1 mouse cellular context compared by ENCODE assay signal in the genomic region with DNA sequence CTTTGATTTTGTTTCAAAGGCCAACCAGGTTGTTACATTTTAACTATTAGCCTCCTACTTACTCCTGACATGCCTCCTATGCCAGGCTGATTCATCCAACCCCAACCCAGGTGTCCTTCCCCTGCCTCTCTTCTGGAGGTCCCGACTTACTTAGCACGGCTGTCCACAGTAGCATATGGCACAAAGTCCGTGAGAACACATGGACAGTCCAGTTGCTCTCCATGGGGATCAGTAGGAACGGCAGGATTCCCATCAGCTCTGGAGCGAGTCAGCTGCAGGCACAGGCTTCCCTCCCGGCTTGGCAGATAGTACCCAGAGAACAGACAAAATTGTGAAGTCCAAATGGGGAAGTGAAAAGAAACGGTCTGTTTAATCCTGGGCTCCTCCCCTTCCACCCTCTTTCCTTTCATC.
TF ChIP-seq lines count a peak whose summit lies in the region.

No protein-coding gene starts in this region.

TF ChIP-seq in CH12.LX, 34 proteins besides CTCF, POLR2A, EP300 and RAD21 (continued from another document):
- 0 out of 2 replicates have a peak, but pooled peaks have one; percentile 28 for TF ChIP-seq TBP (conservative IDR thresholded peaks at IDR 0.05; ENCODE audit: low read depth, low read length)
- peak; percentile 52; the same call in 1 of the 2 replicates for TF ChIP-seq MEF2A (IDR thresholded peaks at IDR 0.05; ENCODE audit: borderline replicate concordance, low read depth, low read length)
- TF ChIP-seq NELFE (IDR thresholded peaks at IDR 0.05; ENCODE audit: low read depth, low read length) = 0 out of 2 replicates have a peak, but pooled peaks have one; percentile 39
- TF ChIP-seq UBTF (IDR thresholded peaks at IDR 0.05; ENCODE audit: low read depth, low read length) = no peak
- TF ChIP-seq ZC3H11A (IDR thresholded peaks at IDR 0.05; ENCODE audit: low read depth, low read length) = no peak
- TF ChIP-seq USF2 (conservative IDR thresholded peaks at IDR 0.05; ENCODE audit: low read depth, low read length) = no peak
- no peak for TF ChIP-seq ZNF384 (IDR thresholded peaks at IDR 0.05; ENCODE audit: low read depth, low read length)
- TF ChIP-seq IRF4 (IDR thresholded peaks at IDR 0.05; ENCODE audit: low read depth, low read length) = peak; percentile 91
- TF ChIP-seq MAX (IDR thresholded peaks at IDR 0.05; ENCODE audit: low read length) = no peak; the same call in 1 of the 2 replicates
- TF ChIP-seq ZKSCAN1 (IDR thresholded peaks at IDR 0.05; ENCODE audit: borderline replicate concordance, low read depth, low read length) = no peak
- TF ChIP-seq JUND (conservative IDR thresholded peaks at IDR 0.05; ENCODE audit: low read depth, low read length) = no peak
- TF ChIP-seq MYC (IDR thresholded peaks at IDR 0.05; ENCODE audit: low read depth, low read length) = no peak
- TF ChIP-seq CHD1 (IDR thresholded peaks at IDR 0.05; ENCODE audit: low read depth, low read length) = no peak
- TF ChIP-seq E2F4 (IDR thresholded peaks at IDR 0.05; ENCODE audit: insufficient replicate concordance, low read depth, low read length) = no peak
- TF ChIP-seq MAZ (IDR thresholded peaks at IDR 0.05; ENCODE audit: low read depth, low read length) = no peak
- peak; percentile 21; the same call in 1 of the 2 replicates for TF ChIP-seq SIN3A (IDR thresholded peaks at IDR 0.05; ENCODE audit: low read length)
- 0 out of 2 replicates have a peak, but pooled peaks have one; percentile 21 for TF ChIP-seq BHLHE40 (IDR thresholded peaks at IDR 0.05; ENCODE audit: low read depth, low read length)
- TF ChIP-seq SMC3 (IDR thresholded peaks at IDR 0.05; ENCODE audit: low read depth, low read length) = peak; percentile 2; the same call in 1 of the 2 replicates
- TF ChIP-seq ZMIZ1 (IDR thresholded peaks at IDR 0.05; ENCODE audit: low read depth, low read length) = no peak
- TF ChIP-seq ELF1 (IDR thresholded peaks at IDR 0.05; ENCODE audit: low read depth, low read length) = no peak
- no peak for TF ChIP-seq PAX5 (IDR thresholded peaks at IDR 0.05; ENCODE audit: low read length)
- TF ChIP-seq KAT2A (IDR thresholded peaks at IDR 0.05; ENCODE audit: insufficient replicate concordance, low read length) = no peak
- TF ChIP-seq GABPA (IDR thresholded peaks at IDR 0.05; ENCODE audit: insufficient replicate concordance, low read depth, low read length) = no peak
- 0 out of 2 replicates have a peak, but pooled peaks have one; percentile 65 for TF ChIP-seq RCOR1 (conservative IDR thresholded peaks at IDR 0.05; ENCODE audit: low read depth, low read length)
- no peak for TF ChIP-seq NRF1 (IDR thresholded peaks at IDR 0.05; ENCODE audit: low read depth, low read length)
- TF ChIP-seq ETS1 (conservative IDR thresholded peaks at IDR 0.05; ENCODE audit: low read depth, low read length) = no peak
- TF ChIP-seq MAFK (IDR thresholded peaks at IDR 0.05; ENCODE audit: insufficient replicate concordance, low read length) = no peak
- no peak for TF ChIP-seq CHD2 (IDR thresholded peaks at IDR 0.05; ENCODE audit: low read length)
- TF ChIP-seq JUN (IDR thresholded peaks at IDR 0.05; ENCODE audit: insufficient read depth, low read depth, low read length) = no peak
- no peak for TF ChIP-seq USF1 (IDR thresholded peaks at IDR 0.05; ENCODE audit: low read depth, low read length)
- no peak for TF ChIP-seq POLR2AphosphoS2 (IDR thresholded peaks at IDR 0.05; ENCODE audit: low read depth, low read length)
